Mouse (Mus musculus) embryonic facial prominence, embryonic 14.5 days (tissue): ENCODE data around the gene Olfr592. TPM values are rescaled to one million over a fixed set of nuclear protein-coding genes. Genes with fewer than 3 reads are reported as not detected.
"Not testable (repeated sequence)": the region's sequence is repeated elsewhere in the genome, so short reads cannot be mapped to it uniquely, and the experiment has no call there.

ENCODE experiments used
- ATAC-seq: fragments of 200-750 bp; cut with Nextera tagmentation; 2 replicates; pipeline ENCODE4 v1.8.0; 2017; ENCODE audit warnings: low read depth, moderate number of reproducible peaks, moderate TSS enrichment
- DNase-seq: peaks from one replicate; pipeline ENCODE4 v3.0.0-alpha.2; 2015; ENCODE audit warnings: low spot score
- H3K27ac ChIP-seq: fragments of 300-500 bp; sonication (generic); replicated peaks from 2 replicates; pipeline ENCODE4 v1.5.1; 2014; ENCODE audit warnings: low read depth, mild to moderate bottlenecking, low read length, moderate library complexity
- H3K27me3 ChIP-seq: fragments of 300-500 bp; sonication (generic); replicated peaks from 2 replicates; pipeline ENCODE4 v1.6.1; 2014; ENCODE audit warnings: low read length; ENCODE audit not compliant: control insufficient read depth, insufficient read depth
- H3K36me3 ChIP-seq: fragments of 300-500 bp; sonication (generic); 2 replicates; pipeline ENCODE4 v1.6.1; 2014; ENCODE audit warnings: low read length, mixed read lengths; ENCODE audit not compliant: control insufficient read depth, insufficient read depth
- H3K4me1 ChIP-seq: fragments of 300-500 bp; sonication (generic); 2 replicates; pipeline ENCODE4 v1.6.1; 2014; ENCODE audit warnings: antibody characterized with exemption, low read length; ENCODE audit not compliant: control insufficient read depth, insufficient read depth
- H3K4me2 ChIP-seq: fragments of 300-500 bp; sonication (generic); 2 replicates; pipeline ENCODE4 v1.6.1; 2014; ENCODE audit warnings: low read depth, mild to moderate bottlenecking, low read length, moderate library complexity, mixed read lengths
- H3K4me3 ChIP-seq: fragments of 300-500 bp; sonication (generic); 2 replicates; pipeline ENCODE4 v1.5.1; 2014; ENCODE audit warnings: low read depth, mild to moderate bottlenecking, low read length
- H3K9ac ChIP-seq: fragments of 300-500 bp; sonication (generic); 2 replicates; pipeline ENCODE4 v1.6.1; 2014; ENCODE audit warnings: low read depth, mild to moderate bottlenecking, low read length, moderate library complexity, mixed read lengths
- H3K9me3 ChIP-seq: fragments of 300-500 bp; sonication (generic); 2 replicates; pipeline ENCODE4 v1.6.1; 2016; ENCODE audit warnings: low read length; ENCODE audit not compliant: control insufficient read depth
- WGBS: fragments of 180-500 bp; shearing (Covaris S2); extraction: QIAGEN DNeasy Blood & Tissue Kit; methylation state at CpG from one replicate; pipeline ENCODE4 v1.1.7; 2014; 5-methylcytosine and 5-hydroxymethylcytosine counted together
- polyA plus RNA-seq: library from polyadenylated mRNA; unstranded; fragments of >200 nt; fragmentation: Nextera tagmentation; extraction: Ambion mirVana; gene quantifications from 2 replicates; pipeline ENCODE4 v1.2.1, GENCODE M21; 2014

Gene Olfr592
- not detected in 2 replicates for polyA plus RNA-seq

DNA sequence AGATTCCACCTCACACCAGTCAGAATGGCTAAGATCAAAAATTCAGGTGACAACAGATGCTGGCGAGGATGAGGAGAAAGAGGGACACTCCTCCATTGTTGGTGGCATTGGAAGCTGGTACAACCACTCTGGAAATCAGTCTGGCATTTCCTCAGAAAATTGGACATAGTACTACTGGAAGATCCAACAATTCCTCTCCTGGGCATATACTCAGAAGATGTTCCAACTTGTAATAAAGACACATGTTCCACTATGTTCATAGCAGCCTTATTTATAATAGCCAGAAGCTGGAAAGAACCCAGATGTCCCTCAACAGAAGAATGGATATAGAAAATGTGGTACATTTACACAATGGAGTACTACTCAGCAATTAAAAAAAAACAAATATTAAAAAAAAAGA, at the start of gene Olfr592:
Olfr592 (plus strand) TSS at position 301 of the 400 bp plus-strand sequence.
- ATAC-seq, H3K9me3 ChIP-seq, H3K4me1 ChIP-seq, DNase-seq, H3K4me3 ChIP-seq, H3K9ac ChIP-seq, H3K4me2 ChIP-seq, H3K36me3 ChIP-seq, H3K27ac ChIP-seq, H3K27me3 ChIP-seq: not testable (repeated sequence)
- 69% methylated on average over 1 of the region's 1 CpGs for WGBS

DNA sequence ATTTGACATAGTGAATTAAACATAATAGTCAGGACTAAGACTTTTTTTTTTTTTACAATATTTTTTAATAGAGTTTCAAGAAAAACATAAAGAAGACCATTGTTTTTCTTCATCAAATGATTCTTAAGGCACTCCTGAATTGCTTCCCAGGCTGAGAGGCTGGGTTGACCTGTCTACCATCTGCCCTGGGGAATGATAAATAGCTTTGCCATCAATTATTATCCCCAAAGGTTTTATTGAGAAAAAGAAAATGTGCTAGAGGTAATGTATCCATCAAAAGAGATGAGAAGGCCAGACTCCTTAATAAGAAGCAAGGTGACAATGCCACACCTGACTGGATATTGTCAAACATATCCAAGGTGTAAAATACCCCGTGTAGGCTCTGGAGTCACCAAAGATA, 44.0 kb upstream of the Olfr592 start, which contains the start of gene Olfr588-ps1:
Olfr588-ps1 (plus strand) TSS at position 301 of the 400 bp plus-strand sequence.
- no peak within 1 kb of the TSS for H3K27ac ChIP-seq
- H3K4me1 ChIP-seq, result no peaks in the 10 kb centered on the region
- no peaks in the 10 kb centered on the region for H3K9me3 ChIP-seq
- no peak for ATAC-seq
- no peak within 1 kb of the TSS for H3K4me2 ChIP-seq
- no peak for DNase-seq
- H3K36me3 ChIP-seq, result no peaks in the 10 kb centered on the region
- H3K9ac ChIP-seq, result no peak within 1 kb of the TSS
- H3K4me3 ChIP-seq, result no peak within 1 kb of the TSS
- 79% methylated on average over 1 of the region's 1 CpGs for WGBS
- H3K27me3 ChIP-seq, result no peaks in the 10 kb centered on the region

DNA sequence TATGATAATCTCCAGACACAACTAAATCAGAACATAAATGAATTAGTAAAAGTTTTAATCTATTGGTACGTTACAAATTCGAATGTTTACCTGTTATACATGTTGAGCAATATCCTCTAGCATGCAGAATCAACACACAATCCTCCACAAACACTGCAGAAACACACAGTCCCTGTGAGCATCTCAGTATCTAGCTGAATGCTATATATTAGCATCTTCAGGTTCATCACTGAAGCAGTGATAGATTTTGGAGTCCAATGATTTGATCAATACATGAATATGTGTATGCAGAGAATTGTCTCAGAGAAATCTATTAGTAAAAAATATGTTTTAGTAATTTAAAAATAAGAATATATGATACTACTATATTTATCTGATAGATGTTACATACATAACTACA, 28.3 kb upstream of the Olfr592 start, which contains the start of gene Olfr589:
Olfr589 (minus strand) TSS at position 101 of the 400 bp plus-strand sequence.
- no peaks in the 10 kb centered on the region for H3K27me3 ChIP-seq
- no peak within 1 kb of the TSS for H3K27ac ChIP-seq
- no peaks in the 10 kb centered on the region for H3K9me3 ChIP-seq
- no peak for ATAC-seq
- DNase-seq, result no peak
- no peak within 1 kb of the TSS for H3K4me3 ChIP-seq
- no peak within 1 kb of the TSS for H3K9ac ChIP-seq
- no peaks in the 10 kb centered on the region for H3K4me1 ChIP-seq
- H3K36me3 ChIP-seq, result no peaks in the 10 kb centered on the region
- 53% methylated on average over 2 of the region's 2 CpGs for WGBS
- H3K4me2 ChIP-seq, result no peak within 1 kb of the TSS

DNA sequence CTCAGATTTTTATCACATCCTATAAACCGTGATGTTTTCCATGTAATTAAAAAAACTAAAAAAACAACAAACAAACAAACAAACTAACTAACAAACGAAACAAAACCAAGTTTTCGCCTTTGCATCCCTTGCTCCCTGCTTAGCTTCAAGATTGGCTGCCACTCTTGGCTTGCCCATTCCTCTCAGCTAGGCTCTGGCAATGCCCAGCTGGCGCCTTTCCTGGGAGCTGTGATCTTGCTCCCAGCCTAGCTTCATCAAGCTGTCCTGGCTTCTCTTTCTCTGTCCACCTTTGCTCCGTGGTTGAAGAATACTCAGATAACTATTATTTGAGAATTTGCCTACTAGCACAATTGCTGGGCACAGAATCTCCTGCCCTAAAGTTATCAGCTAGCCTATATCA, 14.9 kb upstream of the Olfr592 start:
- Histone ChIP-seq H3K36me3 (no peaks in the 10 kb centered on the region), H3K9me3 (no peaks in the 10 kb centered on the region), H3K27me3 (no peaks in the 10 kb centered on the region), H3K4me3 (no peak overlapping the region), H3K4me2 (no peak overlapping the region), H3K27ac (no peak overlapping the region), H3K4me1 (no peaks in the 10 kb centered on the region), H3K9ac (no peak overlapping the region)
- no peak for ATAC-seq
- 78% methylated on average over 5 of the region's 5 CpGs for WGBS
- no peak for DNase-seq

DNA sequence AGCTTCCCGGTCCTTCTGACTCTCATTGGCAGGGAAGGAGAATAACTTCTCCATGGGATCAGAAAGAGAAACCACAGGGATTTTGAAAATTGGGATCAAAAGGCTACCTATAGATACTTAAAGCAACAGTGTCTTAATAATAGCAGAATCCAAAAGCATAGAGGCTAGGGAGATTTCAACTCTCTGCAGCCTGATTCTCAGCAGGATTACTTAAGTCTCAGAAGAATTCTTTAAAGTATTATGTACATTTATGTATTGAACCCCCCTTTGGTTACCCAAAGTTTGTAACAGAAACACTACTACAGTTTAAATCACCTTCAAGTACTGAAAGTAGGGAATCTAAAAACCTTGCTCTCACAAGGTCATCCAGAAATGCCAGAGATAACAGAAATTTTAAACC, 6.4 kb upstream of the Olfr592 start, which contains the start of gene Olfr591:
Olfr591 (minus strand) TSS at position 101 of the 400 bp plus-strand sequence.
- Histone ChIP-seq H3K9ac (no peak within 1 kb of the TSS), H3K27me3 (no peaks in the 10 kb centered on the region), H3K4me2 (no peak within 1 kb of the TSS), H3K36me3 (no peaks in the 10 kb centered on the region), H3K9me3 (peaks cover 5% of the 10 kb centered on the region; the same call in 1 of the 2 replicates), H3K27ac (no peak within 1 kb of the TSS), H3K4me3 (no peak within 1 kb of the TSS), H3K4me1 (no peaks in the 10 kb centered on the region)
- DNase-seq (no peak), ATAC-seq (no peak)
- 68% methylated on average over 1 of the region's 1 CpGs for WGBS

DNA sequence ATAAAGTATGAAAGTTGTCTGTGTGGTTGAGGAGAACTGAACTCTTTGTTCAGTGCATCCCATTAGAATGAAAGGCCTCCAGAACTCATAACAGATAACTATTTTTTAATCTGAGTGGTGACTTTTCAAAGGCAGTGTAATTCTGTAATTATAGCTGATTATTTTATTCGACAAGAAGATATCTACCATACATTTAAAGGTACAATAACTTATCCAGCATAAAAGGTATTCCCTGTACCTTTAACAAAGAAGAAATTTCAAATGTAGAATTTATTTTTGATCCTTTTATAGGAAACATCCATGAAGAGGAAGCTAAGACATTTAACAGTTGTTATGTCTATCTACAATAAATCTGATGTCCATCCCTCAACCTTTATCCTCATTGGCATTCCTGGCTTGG, 27.0 kb downstream of the Olfr592 start, which contains the start of gene Olfr593:
Olfr593 (plus strand) TSS at position 301 of the 400 bp plus-strand sequence.
- no peak within 1 kb of the TSS for H3K9ac ChIP-seq
- no peak for DNase-seq
- no peaks in the 10 kb centered on the region for H3K36me3 ChIP-seq
- no peak within 1 kb of the TSS for H3K4me3 ChIP-seq
- no peak for ATAC-seq
- H3K27me3 ChIP-seq, result no peaks in the 10 kb centered on the region
- H3K4me1 ChIP-seq, result no peaks in the 10 kb centered on the region
- H3K27ac ChIP-seq, result no peak within 1 kb of the TSS
- no peak within 1 kb of the TSS for H3K4me2 ChIP-seq
- H3K9me3 ChIP-seq, result no peaks in the 10 kb centered on the region
- WGBS, result 51% methylated on average over 1 of the region's 1 CpGs

DNA sequence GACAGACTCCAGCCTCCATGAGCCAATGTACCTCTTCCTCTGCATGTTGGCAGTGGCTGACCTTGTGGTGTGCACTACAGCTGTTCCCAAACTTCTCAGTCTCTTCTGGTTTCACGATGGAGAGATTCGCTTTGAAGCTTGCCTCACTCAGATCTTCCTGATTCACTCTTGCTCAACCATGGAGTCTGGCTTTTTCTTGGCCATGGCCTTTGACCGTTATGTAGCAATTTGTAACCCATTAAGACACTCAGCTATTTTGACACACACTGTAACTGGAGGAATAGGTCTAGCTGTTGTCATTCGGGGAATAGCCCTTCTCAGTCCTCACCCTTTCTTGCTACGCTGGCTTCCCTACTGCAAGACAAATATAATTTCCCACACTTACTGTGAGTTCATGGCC, 27.4 kb downstream of the Olfr592 start:
- H3K9me3 ChIP-seq, H3K27me3 ChIP-seq, H3K9ac ChIP-seq, H3K4me3 ChIP-seq, ATAC-seq, H3K27ac ChIP-seq, H3K4me1 ChIP-seq, H3K36me3 ChIP-seq, DNase-seq, H3K4me2 ChIP-seq: not testable (repeated sequence)
- WGBS, result 85% methylated on average over 5 of the region's 5 CpGs

DNA sequence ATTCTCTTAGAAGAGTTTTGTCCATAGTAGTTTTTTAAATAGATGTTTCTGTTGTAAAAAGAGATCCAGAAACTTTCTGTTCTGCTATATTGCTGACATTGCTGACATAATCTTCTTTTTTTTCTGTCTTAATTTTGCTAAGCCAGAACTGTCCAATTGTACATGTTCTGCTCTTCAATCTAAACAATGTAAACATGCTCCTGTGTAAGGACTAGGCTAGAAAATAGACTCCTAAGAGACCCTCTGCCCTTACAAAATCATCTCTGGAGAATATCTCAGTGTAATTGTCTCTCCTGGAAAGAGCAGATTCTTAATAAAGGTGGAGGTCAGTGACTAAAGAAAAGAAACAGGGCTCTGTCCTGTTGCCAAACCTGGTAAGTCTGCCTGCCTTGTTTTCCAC, 32.1 kb downstream of the Olfr592 start, which contains the start of gene Olfr594:
Olfr594 (plus strand) TSS at position 301 of the 400 bp plus-strand sequence.
- Histone ChIP-seq H3K9me3 (no peaks in the 10 kb centered on the region), H3K4me1 (no peaks in the 10 kb centered on the region), H3K4me3 (no peak within 1 kb of the TSS), H3K27ac (no peak within 1 kb of the TSS), H3K9ac (no peak within 1 kb of the TSS), H3K4me2 (no peak within 1 kb of the TSS), H3K36me3 (no peaks in the 10 kb centered on the region), H3K27me3 (no peaks in the 10 kb centered on the region)
- no peak for DNase-seq
- no peak for ATAC-seq
